Mouse (Mus musculus): Measurements from ENCODE around the gene Mob3a. TPM values are rescaled to one million over a fixed set of nuclear protein-coding genes. Genes with fewer than 3 reads are reported as not detected.

Mob3a gene
- total and polyA plus RNA-seq, 3 experiments: 7.4 to 13.6 (median 7.6) TPM

- intact Hi-C loops (cut with DNase I): no loop called here
- 87% methylated on average over 13 of the region's 13 CpGs for WGBS
- Histone ChIP-seq H3K4me1 (ENCODE audit: control insufficient read depth, insufficient read depth, low read length) (peaks cover 9% of the 10 kb centered on the region), H3K4me3 (no peak overlapping the region), H3K9ac (ENCODE audit: low read depth, low read length) (peak overlapping the region; percentile 28), H3K36me3 (ENCODE audit: control insufficient read depth, insufficient read depth, low read length) (no peaks in the 10 kb centered on the region; the same call in 1 of the 2 replicates), H3K79me2 (replicated peaks; ENCODE audit: control insufficient read depth, insufficient read depth, low read length) (no peaks in the 10 kb centered on the region), H3K27ac (peak overlapping the region; percentile 75), H3K27me3 (ENCODE audit: control insufficient read depth, insufficient read depth, low read length) (no peaks in the 10 kb centered on the region)
- no peak for DNase-seq
- TF ChIP-seq CTCF (IDR thresholded peaks at IDR 0.05) (no peak), POLR2A (IDR thresholded peaks at IDR 0.05; ENCODE audit: insufficient read depth, low read depth, low read length) (no peak), EP300 (IDR thresholded peaks at IDR 0.05; ENCODE audit: insufficient read depth, low read depth, low read length) (no peak)
Measured at GRCm38 (mm10) chr10:80694159-80694938, 7.4 kb downstream of the Mob3a start.

GRCm38 (mm10) chr10:80693401-80694045, 8.3 kb downstream of the Mob3a start:
- TF ChIP-seq POLR2A (IDR thresholded peaks at IDR 0.05; ENCODE audit: insufficient read depth, low read depth, low read length) (no peak), CTCF (IDR thresholded peaks at IDR 0.05) (no peak), EP300 (IDR thresholded peaks at IDR 0.05; ENCODE audit: insufficient read depth, low read depth, low read length) (no peak)
- intact Hi-C loops (cut with DNase I): no loop called here
- no peak overlapping the region for H3K9ac ChIP-seq (ENCODE audit: low read depth, low read length)
- H3K79me2 ChIP-seq (replicated peaks; ENCODE audit: control insufficient read depth, insufficient read depth, low read length): no peaks in the 10 kb centered on the region
- H3K4me1 ChIP-seq (ENCODE audit: control insufficient read depth, insufficient read depth, low read length): peaks cover 9% of the 10 kb centered on the region
- no peak overlapping the region; the same call in 1 of the 2 replicates for H3K27ac ChIP-seq
- H3K27me3 ChIP-seq (ENCODE audit: control insufficient read depth, insufficient read depth, low read length): no peaks in the 10 kb centered on the region
- 81% methylated on average over 12 of the region's 12 CpGs for WGBS
- H3K36me3 ChIP-seq (ENCODE audit: control insufficient read depth, insufficient read depth, low read length): no peaks in the 10 kb centered on the region; the same call in 1 of the 2 replicates
- H3K4me3 ChIP-seq: no peak overlapping the region
- DNase-seq: no peak

GRCm38 (mm10) chr10:80692249-80693165, 9.3 kb downstream of the Mob3a start:
- no peak overlapping the region; the same call in 1 of the 2 replicates for H3K27ac ChIP-seq
- 74% methylated on average over 14 of the region's 14 CpGs for WGBS

GRCm38 (mm10) chr10:80687850-80688249, 13.9 kb downstream of the Mob3a start:
- Histone ChIP-seq H3K79me2 (replicated peaks; ENCODE audit: control insufficient read depth, insufficient read depth, low read length) (no peaks in the 10 kb centered on the region), H3K4me1 (ENCODE audit: control insufficient read depth, insufficient read depth, low read length) (no peaks in the 10 kb centered on the region; the same call in 1 of the 2 replicates), H3K4me3 (no peak overlapping the region), H3K27me3 (ENCODE audit: control insufficient read depth, insufficient read depth, low read length) (no peaks in the 10 kb centered on the region), H3K36me3 (ENCODE audit: control insufficient read depth, insufficient read depth, low read length) (no peaks in the 10 kb centered on the region), H3K27ac (no peak overlapping the region), H3K9ac (ENCODE audit: low read depth, low read length) (no peak overlapping the region)
- intact Hi-C loops (cut with DNase I): loop anchor here (1.0 kb wide), 2 partner anchors 77 to 122 kb away; no protein-coding TSS in a partner anchor
- WGBS: 12% methylated on average over 5 of the region's 5 CpGs
- DNase-seq: peak; percentile 71 to 78
- TF ChIP-seq EP300 (IDR thresholded peaks at IDR 0.05; ENCODE audit: insufficient read depth, low read depth, low read length): peak; percentile 90
- TF ChIP-seq POLR2A (IDR thresholded peaks at IDR 0.05; ENCODE audit: insufficient read depth, low read depth, low read length): no peak
- peak; percentile 95 for TF ChIP-seq CTCF (IDR thresholded peaks at IDR 0.05)

More at GRCm38 (mm10) chr10:80692249-80693165, 9.3 kb downstream of the Mob3a start:
- Histone ChIP-seq H3K9ac (ENCODE audit: low read depth, low read length) (0 out of 2 replicates have a peak overlapping the region, but pooled peaks have one; percentile 11), H3K4me3 (no peak overlapping the region), H3K79me2 (replicated peaks; ENCODE audit: control insufficient read depth, insufficient read depth, low read length) (no peaks in the 10 kb centered on the region), H3K27me3 (ENCODE audit: control insufficient read depth, insufficient read depth, low read length) (no peaks in the 10 kb centered on the region), H3K36me3 (ENCODE audit: control insufficient read depth, insufficient read depth, low read length) (no peaks in the 10 kb centered on the region; the same call in 1 of the 2 replicates), H3K4me1 (ENCODE audit: control insufficient read depth, insufficient read depth, low read length) (peaks cover 9% of the 10 kb centered on the region)
- TF ChIP-seq CTCF (IDR thresholded peaks at IDR 0.05) (no peak), EP300 (IDR thresholded peaks at IDR 0.05; ENCODE audit: insufficient read depth, low read depth, low read length) (no peak), POLR2A (IDR thresholded peaks at IDR 0.05; ENCODE audit: insufficient read depth, low read depth, low read length) (no peak)
- peak; percentile 32 to 71 for DNase-seq
- intact Hi-C loops (cut with DNase I): no loop called here

- no peaks in the 10 kb centered on the region for H3K36me3 ChIP-seq (ENCODE audit: control insufficient read depth, insufficient read depth, low read length)
Measured at GRCm38 (mm10) chr10:80686617-80687016, 15.2 kb downstream of the Mob3a start.

More at GRCm38 (mm10) chr10:80686617-80687016, 15.2 kb downstream of the Mob3a start:
- 87% methylated on average over 3 of the region's 3 CpGs for WGBS
- no peaks in the 10 kb centered on the region for H3K27me3 ChIP-seq (ENCODE audit: control insufficient read depth, insufficient read depth, low read length)
- H3K4me1 ChIP-seq (ENCODE audit: control insufficient read depth, insufficient read depth, low read length): no peaks in the 10 kb centered on the region
- no peak for DNase-seq
- TF ChIP-seq POLR2A (IDR thresholded peaks at IDR 0.05; ENCODE audit: insufficient read depth, low read depth, low read length) (no peak), CTCF (IDR thresholded peaks at IDR 0.05) (no peak), EP300 (IDR thresholded peaks at IDR 0.05; ENCODE audit: insufficient read depth, low read depth, low read length) (no peak)
- H3K9ac ChIP-seq (ENCODE audit: low read depth, low read length): no peak overlapping the region
- H3K79me2 ChIP-seq (replicated peaks; ENCODE audit: control insufficient read depth, insufficient read depth, low read length): no peaks in the 10 kb centered on the region
- H3K4me3 ChIP-seq: no peak overlapping the region
- intact Hi-C loops (cut with DNase I): no loop called here
- H3K27ac ChIP-seq: no peak overlapping the region
